Mouse (Mus musculus): ENCODE results near the gene Rsbn1l.

DNA sequence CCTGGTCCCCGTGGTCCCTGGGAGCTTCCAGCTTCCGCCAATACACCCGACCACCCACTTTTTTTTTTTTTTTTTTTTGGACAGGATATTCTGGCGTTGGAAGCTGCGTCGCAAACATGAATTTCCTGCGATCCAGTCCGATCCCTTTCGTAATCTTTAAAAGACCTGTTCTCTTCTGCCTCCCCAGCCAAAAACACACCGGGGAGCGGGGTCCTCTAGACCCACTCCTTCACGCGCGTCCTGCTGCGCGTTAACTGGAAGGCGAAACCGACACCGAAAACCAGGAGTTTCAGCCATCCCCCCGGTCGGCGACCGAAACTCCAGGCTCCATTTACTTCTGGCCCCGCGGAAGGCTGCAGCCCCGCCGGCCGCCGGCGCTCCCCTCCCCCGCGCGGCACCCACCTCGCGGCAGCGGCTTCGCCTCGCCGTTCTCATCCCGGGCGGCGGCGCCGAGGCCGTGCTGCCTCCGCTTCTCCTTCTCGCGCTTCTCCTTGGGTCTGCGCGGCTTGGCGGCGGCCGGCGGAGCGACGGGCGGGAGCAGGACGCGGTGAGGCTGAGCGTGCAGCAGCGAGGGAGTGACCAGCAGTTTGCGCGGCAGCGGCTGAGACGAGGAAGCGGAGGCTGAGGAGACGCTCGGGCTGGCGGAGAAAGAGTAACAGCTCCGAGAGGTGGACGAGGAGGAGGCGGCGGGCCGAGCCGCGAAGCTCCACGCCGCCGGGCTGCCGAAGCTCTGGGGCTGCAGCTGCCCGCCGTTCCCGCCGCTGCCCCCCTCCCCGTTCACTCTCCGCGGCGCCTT lies 5.1 kb downstream of the Rsbn1l start:
- TF ChIP-seq POLR2A (IDR thresholded peaks at IDR 0.05; ENCODE audit: borderline replicate concordance, control insufficient read depth, low read depth, low read length) (0 out of 2 replicates have a peak, but pooled peaks have one; percentile 36), CTCF (IDR thresholded peaks at IDR 0.05; ENCODE audit: control insufficient read depth, insufficient read depth, low read length) (no peak)

Data from bone marrow, adult 2 months (tissue).